Mouse (Mus musculus) liver, embryonic 12.5 days (tissue): ENCODE measurements around the gene Ppargc1a. TPM values are rescaled to one million over a fixed set of nuclear protein-coding genes. Genes with fewer than 3 reads are reported as not detected.
A peak's percentile ranks its signal among the peaks of the same experiment; 100 is the strongest.

Experiments
- ATAC-seq: fragments of 200-750 bp; cut with Nextera tagmentation; 2 replicates; pipeline ENCODE4 v1.8.0; 2017; ENCODE audit warnings: moderate number of reproducible peaks, mild to moderate bottlenecking, moderate library complexity
- H3K27ac ChIP-seq: fragments of 300-500 bp; sonication (generic); 2 replicates; pipeline ENCODE4 v1.5.1; 2016; ENCODE audit warnings: mild to moderate bottlenecking
- H3K27me3 ChIP-seq: fragments of 300-500 bp; sonication (generic); replicated peaks from 2 replicates; pipeline ENCODE4 v1.6.1; 2016; ENCODE audit warnings: mild to moderate bottlenecking, moderate library complexity
- H3K36me3 ChIP-seq: fragments of 300-500 bp; sonication (generic); 2 replicates; pipeline ENCODE4 v1.6.1; 2016; ENCODE audit warnings: mild to moderate bottlenecking, moderate library complexity
- H3K4me1 ChIP-seq: fragments of 300-500 bp; sonication (generic); 2 replicates; pipeline ENCODE4 v1.6.1; 2016
- H3K4me2 ChIP-seq: fragments of 300-500 bp; sonication (generic); 2 replicates; pipeline ENCODE4 v1.6.1; 2016; ENCODE audit warnings: mild to moderate bottlenecking, moderate library complexity
- H3K4me3 ChIP-seq: fragments of 300-500 bp; sonication (generic); 2 replicates; pipeline ENCODE4 v1.5.1; 2016; ENCODE audit warnings: mild to moderate bottlenecking, moderate library complexity
- H3K9ac ChIP-seq: fragments of 300-500 bp; sonication (generic); 2 replicates; pipeline ENCODE4 v1.6.1; 2016; ENCODE audit warnings: mild to moderate bottlenecking, moderate library complexity
- H3K9me3 ChIP-seq: fragments of 300-500 bp; sonication (generic); replicated peaks from 2 replicates; pipeline ENCODE4 v1.6.1; 2016; ENCODE audit warnings: mild to moderate bottlenecking, moderate library complexity
- WGBS: fragments of 180-500 bp; shearing (Covaris S2); methylation state at CpG from one replicate; pipeline ENCODE4 v1.1.7; 2016; ENCODE audit not compliant: insufficient replicate concordance; 5-methylcytosine and 5-hydroxymethylcytosine counted together
- polyA plus RNA-seq: library from polyadenylated mRNA; unstranded; fragments of >200 nt; fragmentation: Nextera tagmentation; extraction: Ambion mirVana; gene quantifications from 2 replicates; pipeline ENCODE4 v1.2.1, GENCODE M21; 2016

Gene Ppargc1a
- polyA plus RNA-seq, 1 experiment from 2014 or later, result 2.5 TPM

DNA sequence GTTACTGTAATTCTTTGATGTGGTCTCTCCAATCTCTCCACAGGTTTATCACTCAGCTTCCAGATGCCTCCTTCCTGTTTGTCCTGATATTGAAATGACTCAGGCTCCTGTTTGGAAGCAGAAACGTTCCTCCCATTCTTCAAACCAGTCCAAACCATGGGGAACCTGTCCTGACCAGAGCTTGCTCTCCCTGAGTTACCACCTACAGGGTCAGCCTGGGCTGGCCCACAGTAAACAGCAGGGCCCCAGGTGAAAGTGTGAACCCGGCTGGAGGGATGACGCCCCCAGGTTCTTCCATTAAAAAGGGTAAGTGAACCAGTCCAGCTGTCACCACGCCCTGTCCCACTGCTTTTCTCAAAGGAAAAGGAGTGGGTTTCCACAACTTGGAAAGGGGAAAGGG is 15.5 kb upstream of the Ppargc1a start:
- no peaks in the 10 kb centered on the region for H3K36me3 ChIP-seq
- no peak overlapping the region for H3K4me2 ChIP-seq
- no peak overlapping the region for H3K27ac ChIP-seq
- no peak overlapping the region for H3K4me3 ChIP-seq
- H3K9ac ChIP-seq, result no peak overlapping the region
- H3K9me3 ChIP-seq, result no peaks in the 10 kb centered on the region
- H3K27me3 ChIP-seq, result no peaks in the 10 kb centered on the region
- 0 out of 2 replicates have a peak, but pooled peaks cover 10% of the 10 kb centered on the region for H3K4me1 ChIP-seq
- ATAC-seq, result no peak
- 31% methylated on average over 4 of the region's 4 CpGs for WGBS

DNA sequence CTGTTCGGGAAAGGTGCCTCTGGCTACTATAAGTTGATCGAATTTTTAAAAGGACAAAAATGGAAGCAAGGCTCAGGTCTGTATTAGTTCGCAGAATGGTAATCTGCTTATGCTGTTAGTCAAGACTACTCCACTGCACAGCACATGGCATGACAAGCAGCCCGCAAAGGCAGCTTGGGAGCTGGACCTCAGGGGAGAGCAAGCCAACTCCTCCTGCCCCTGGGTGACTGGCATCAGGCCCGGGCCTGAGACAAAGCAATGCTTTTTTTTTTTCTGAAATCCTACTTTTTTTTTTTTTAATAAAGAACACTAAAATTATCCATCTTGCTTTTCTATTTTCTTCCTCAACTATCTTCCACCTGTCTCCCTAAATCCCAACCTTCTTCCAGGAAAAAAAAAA is 15.1 kb upstream of the Ppargc1a start:
- no peaks in the 10 kb centered on the region for H3K9me3 ChIP-seq
- H3K27ac ChIP-seq, result no peak overlapping the region
- H3K36me3 ChIP-seq, result no peaks in the 10 kb centered on the region
- H3K9ac ChIP-seq, result no peak overlapping the region
- no peak overlapping the region for H3K4me2 ChIP-seq
- ATAC-seq, result no peak
- WGBS, result 69% methylated on average over 5 of the region's 5 CpGs
- no peaks in the 10 kb centered on the region for H3K27me3 ChIP-seq
- H3K4me1 ChIP-seq, result 0 out of 2 replicates have a peak, but pooled peaks cover 10% of the 10 kb centered on the region
- H3K4me3 ChIP-seq, result no peak overlapping the region

DNA sequence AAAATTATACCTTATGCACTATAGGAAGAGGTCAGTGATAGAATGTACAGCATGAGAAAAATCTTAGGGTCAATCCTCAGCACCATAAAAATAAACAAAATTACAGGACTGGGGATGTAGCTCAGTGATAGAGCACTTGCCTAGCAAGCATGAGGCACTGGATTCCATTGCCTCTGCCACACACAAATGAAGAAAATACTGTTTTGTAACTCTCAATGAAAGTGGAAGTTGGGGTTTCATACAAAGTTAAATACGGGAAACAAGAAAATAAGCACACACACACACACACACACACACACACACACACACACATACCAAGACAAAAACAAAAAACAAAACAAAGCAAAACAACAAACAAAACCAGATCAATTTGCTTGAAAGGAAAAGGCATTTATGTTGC is 10.1 kb upstream of the Ppargc1a start:
- no peak overlapping the region for H3K9ac ChIP-seq
- ATAC-seq, result no peak
- no peak overlapping the region for H3K4me2 ChIP-seq
- no peaks in the 10 kb centered on the region for H3K9me3 ChIP-seq
- H3K4me3 ChIP-seq, result no peak overlapping the region
- 50% methylated on average over 1 of the region's 1 CpGs for WGBS
- no peaks in the 10 kb centered on the region for H3K4me1 ChIP-seq
- no peaks in the 10 kb centered on the region for H3K27me3 ChIP-seq
- no peaks in the 10 kb centered on the region for H3K36me3 ChIP-seq
- H3K27ac ChIP-seq, result no peak overlapping the region

DNA sequence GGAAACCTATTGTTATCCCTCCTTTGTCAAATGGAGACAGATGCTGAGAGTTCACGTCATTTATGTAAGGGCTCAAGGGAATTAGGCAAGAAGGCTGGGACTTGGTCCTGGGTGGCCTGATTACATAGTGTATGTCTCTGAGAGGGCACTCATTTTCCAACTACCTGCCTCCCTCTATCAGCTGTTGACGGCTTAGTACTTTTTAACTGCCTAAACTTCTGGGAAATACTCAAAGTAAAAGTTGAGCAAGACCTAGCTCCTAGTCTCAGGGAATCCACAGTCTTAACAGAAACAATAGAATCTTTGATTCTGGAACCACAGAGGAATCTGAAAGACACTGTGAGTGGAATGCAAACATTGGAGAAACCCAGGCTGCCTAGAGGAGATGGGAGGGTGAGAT is 6.2 kb upstream of the Ppargc1a start:
- Histone ChIP-seq H3K36me3 (no peaks in the 10 kb centered on the region), H3K9me3 (no peaks in the 10 kb centered on the region), H3K9ac (no peak overlapping the region), H3K27ac (no peak overlapping the region), H3K4me1 (no peaks in the 10 kb centered on the region), H3K4me2 (no peak overlapping the region), H3K27me3 (no peaks in the 10 kb centered on the region), H3K4me3 (no peak overlapping the region)
- 63% methylated on average over 2 of the region's 2 CpGs for WGBS
- ATAC-seq, result no peak

DNA sequence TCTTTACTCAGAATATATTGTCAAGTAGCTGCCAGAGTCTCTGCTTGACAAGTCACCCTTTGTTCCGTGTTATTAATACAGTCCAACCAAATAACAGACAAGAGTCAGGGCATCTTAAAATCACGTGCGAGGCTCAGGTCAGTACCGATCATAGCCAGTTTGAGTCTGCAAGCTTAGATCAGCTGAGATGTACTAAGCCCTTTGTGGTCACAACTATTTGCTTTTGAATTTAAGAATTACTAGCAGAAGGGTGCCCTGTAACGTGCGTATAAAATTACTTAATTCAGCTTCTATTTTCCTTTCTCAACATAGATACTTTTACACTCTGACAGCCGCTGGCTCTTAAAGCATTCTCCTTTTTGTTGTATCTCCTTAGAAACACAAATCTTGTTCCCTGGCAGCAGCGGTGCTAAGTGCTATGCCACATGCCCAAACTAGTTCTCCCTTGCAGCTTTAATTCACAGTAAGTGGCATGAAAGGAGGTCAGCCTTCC is 718 bp upstream of the Ppargc1a start:
- Histone ChIP-seq H3K4me2 (no peak overlapping the region), H3K9ac (no peak overlapping the region), H3K4me1 (no peaks in the 10 kb centered on the region), H3K9me3 (no peaks in the 10 kb centered on the region), H3K27ac (no peak overlapping the region), H3K36me3 (no peaks in the 10 kb centered on the region), H3K27me3 (no peaks in the 10 kb centered on the region), H3K4me3 (no peak overlapping the region)
- 68% methylated on average over 8 of the region's 8 CpGs for WGBS
- ATAC-seq, result no peak

DNA sequence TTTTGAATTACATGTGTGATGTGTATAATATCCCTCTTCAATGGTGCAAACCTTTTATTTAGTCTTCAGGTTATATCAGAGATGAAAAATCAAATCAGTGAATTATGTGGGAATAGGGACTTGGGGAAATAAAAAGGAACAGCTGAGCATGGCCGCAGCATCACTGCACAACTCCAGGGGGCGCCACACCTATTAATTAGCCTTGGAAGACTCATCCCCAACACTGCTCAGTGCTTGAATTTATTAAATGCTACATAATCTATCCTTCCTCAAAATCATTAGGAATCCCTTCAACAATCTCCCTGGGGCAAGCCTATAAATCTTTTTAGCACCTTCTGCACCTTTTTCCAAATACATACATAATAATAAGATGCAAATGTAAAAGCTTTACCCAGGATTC is 1.9 kb downstream of the Ppargc1a start:
- H3K27ac ChIP-seq, result no peak overlapping the region
- H3K4me3 ChIP-seq, result no peak overlapping the region
- no peaks in the 10 kb centered on the region for H3K9me3 ChIP-seq
- no peaks in the 10 kb centered on the region for H3K36me3 ChIP-seq
- H3K4me1 ChIP-seq, result no peaks in the 10 kb centered on the region
- no peaks in the 10 kb centered on the region for H3K27me3 ChIP-seq
- H3K9ac ChIP-seq, result no peak overlapping the region
- 52% methylated on average over 2 of the region's 2 CpGs for WGBS
- no peak for ATAC-seq
- H3K4me2 ChIP-seq, result no peak overlapping the region

DNA sequence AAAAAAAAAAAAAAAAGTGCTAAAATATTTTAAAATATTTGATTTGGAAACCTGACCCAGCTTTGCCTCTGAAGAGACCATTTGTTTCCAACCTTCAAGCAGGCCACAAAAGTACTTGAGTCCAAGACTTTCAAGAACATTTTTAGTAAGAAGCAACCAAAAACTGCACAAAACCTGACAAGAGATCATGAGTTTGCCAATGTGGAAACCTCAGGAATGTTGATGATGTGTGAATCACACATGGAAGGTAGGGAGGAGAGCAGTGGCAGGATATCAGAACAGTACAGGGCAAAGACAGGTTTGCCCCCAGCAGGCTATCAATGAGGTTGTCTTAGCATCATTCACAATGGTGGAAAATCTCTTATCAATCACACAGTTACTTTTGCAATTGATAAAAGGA is 2.5 kb downstream of the Ppargc1a start:
- no peak for ATAC-seq
- H3K4me1 ChIP-seq, result no peaks in the 10 kb centered on the region
- no peak overlapping the region for H3K9ac ChIP-seq
- H3K27ac ChIP-seq, result no peak overlapping the region
- no peaks in the 10 kb centered on the region for H3K27me3 ChIP-seq
- no peaks in the 10 kb centered on the region for H3K36me3 ChIP-seq
- H3K9me3 ChIP-seq, result no peaks in the 10 kb centered on the region
- H3K4me2 ChIP-seq, result no peak overlapping the region
- H3K4me3 ChIP-seq, result no peak overlapping the region

DNA sequence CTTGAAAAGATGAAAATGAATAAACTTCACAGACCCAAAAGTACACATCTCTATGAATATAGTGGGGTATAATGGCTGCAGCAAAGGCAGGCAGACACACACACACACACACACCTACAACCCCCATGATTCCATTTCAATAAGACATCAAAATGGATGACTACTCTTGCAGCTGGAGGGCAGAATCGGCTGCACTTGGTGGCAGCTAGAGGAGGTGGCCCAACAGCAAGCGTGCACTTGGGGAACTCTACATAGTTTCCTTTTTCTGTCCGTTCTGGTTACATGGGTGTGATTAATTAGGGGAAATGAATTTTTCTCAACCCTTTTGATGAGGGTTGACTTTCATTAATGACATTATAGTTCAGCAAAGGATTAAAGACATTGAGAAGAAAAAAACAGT is 4.0 kb downstream of the Ppargc1a start:
- Histone ChIP-seq H3K27ac (no peak overlapping the region), H3K9ac (no peak overlapping the region), H3K36me3 (no peaks in the 10 kb centered on the region), H3K9me3 (no peaks in the 10 kb centered on the region), H3K4me3 (no peak overlapping the region), H3K4me2 (no peak overlapping the region), H3K4me1 (no peaks in the 10 kb centered on the region), H3K27me3 (no peaks in the 10 kb centered on the region)
- 52% methylated on average over 3 of the region's 3 CpGs for WGBS
- ATAC-seq, result no peak

DNA sequence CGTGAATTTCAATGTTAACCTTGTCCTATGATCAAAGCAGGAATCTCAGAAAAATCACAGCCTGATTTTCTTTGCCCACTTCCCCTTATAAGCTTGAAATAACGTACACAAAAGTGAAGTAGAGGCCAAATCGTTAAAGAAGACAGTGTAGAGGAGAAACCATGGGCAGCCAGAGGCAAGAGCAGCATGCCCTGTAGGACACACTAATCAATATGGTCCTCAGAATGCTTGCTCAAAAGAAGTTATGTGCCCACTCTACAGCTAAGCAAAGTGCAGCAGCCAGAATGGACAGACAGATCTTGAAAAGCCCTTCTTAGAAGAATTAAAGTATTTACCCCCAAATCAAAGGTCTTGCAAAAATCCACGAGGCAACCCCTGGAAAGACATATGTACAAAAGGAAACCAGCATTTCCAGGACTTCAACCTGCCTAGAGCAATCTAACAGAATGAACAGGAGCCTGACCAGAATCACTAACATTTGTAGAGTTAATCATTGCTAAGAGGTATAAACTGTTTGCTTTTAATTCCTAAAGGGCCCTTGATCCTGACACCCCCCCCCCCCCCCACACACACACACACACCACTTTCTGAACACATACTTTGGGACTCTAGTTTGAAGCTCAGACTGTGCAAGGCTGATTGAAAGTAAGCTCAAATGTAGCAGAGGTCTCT is 9.8 kb downstream of the Ppargc1a start:
- peak; percentile 51 for ATAC-seq
- Histone ChIP-seq H3K4me1 (no peaks in the 10 kb centered on the region), H3K9ac (no peak overlapping the region), H3K4me2 (no peak overlapping the region), H3K4me3 (no peak overlapping the region), H3K27ac (0 out of 2 replicates have a peak overlapping the region, but pooled peaks have one; percentile 20), H3K9me3 (no peaks in the 10 kb centered on the region), H3K36me3 (no peaks in the 10 kb centered on the region), H3K27me3 (peaks cover 6% of the 10 kb centered on the region; the same call in 1 of the 2 replicates)
- WGBS, result 31% methylated on average over 4 of the region's 4 CpGs

DNA sequence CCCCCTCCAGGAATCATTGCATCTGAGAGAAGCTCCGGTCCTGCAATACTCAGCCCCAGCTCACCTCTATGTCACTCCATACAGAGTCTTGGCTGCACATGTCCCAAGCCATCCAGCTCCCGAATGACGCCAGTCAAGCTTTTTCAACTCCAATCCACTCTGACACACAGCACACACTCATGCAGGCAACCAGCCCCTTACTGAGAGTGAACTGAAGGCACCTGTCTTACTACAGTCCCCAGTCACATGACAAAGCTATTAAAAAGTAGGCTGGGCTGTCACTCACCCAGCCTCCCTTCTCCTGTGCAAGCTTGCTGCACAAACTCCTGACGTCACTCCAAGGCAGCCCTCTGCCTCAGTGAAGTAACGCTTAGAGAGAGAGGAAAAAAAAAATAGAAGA is 13.9 kb downstream of the Ppargc1a start:
- peaks cover 6% of the 10 kb centered on the region; the same call in 1 of the 2 replicates for H3K27me3 ChIP-seq
- H3K9ac ChIP-seq, result no peak overlapping the region
- ATAC-seq, result peak; percentile 57
- no peak overlapping the region for H3K27ac ChIP-seq
- H3K36me3 ChIP-seq, result no peaks in the 10 kb centered on the region
- WGBS, result 15% methylated on average over 5 of the region's 5 CpGs
- H3K9me3 ChIP-seq, result no peaks in the 10 kb centered on the region
- no peaks in the 10 kb centered on the region for H3K4me1 ChIP-seq
- H3K4me2 ChIP-seq, result peak overlapping the region; percentile 57
- H3K4me3 ChIP-seq, result peak overlapping the region; percentile 51

DNA sequence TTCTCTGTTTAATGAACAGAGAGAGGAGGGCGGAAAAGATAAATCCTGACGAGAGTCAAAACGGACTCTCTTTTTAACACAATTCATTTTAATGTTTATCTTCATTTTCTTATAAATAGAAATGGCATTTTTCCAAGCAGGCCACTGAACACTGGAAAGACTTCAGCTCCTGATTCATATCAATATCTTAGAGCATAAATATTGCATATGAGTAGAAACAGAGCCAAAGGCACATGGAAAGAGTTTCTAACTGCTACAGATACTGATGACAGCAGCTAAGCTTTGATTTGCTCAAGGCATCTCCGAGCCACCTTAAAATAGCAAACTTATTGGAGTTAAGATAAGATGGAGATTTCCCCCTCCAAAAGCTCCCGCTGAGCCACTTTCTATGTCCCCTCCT is 14.3 kb downstream of the Ppargc1a start:
- Histone ChIP-seq H3K9me3 (no peaks in the 10 kb centered on the region), H3K27me3 (peaks cover 6% of the 10 kb centered on the region; the same call in 1 of the 2 replicates), H3K4me1 (no peaks in the 10 kb centered on the region), H3K4me3 (peak overlapping the region; percentile 51), H3K36me3 (no peaks in the 10 kb centered on the region), H3K9ac (no peak overlapping the region), H3K27ac (no peak overlapping the region), H3K4me2 (peak overlapping the region; percentile 57)
- no peak for ATAC-seq
- 13% methylated on average over 5 of the region's 5 CpGs for WGBS

DNA sequence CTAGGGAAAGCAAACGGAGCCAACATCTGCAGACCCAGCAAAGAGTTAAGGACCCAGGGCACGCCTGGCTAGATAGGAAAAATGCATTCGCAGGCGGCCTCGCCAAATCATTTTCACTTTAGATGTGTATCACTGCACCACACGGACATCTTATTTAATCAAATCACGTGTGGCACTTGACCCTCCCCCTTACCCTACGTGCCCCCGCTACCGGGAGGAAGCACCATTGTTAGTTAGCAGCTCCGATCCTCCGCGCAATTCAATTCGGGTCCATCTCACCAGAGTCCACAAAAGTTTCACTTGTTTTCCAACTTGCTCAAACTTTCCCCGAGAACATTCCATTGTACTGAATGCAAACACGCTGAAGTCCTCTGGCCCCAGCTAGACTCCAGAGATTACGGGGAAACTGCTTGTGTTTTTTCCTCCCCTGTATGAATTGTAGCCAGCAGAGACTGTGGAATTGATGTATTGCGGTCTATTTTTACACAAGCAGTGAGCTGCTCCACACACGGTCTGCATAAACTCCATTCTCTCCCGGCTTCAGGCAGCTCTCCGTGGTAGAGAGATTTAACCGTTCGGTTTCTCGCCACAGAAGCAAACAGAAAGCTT is 14.9 kb downstream of the Ppargc1a start:
- 2% methylated on average over 24 of the region's 24 CpGs for WGBS
- H3K36me3 ChIP-seq, result no peaks in the 10 kb centered on the region
- H3K9ac ChIP-seq, result 0 out of 2 replicates have a peak overlapping the region, but pooled peaks have one; percentile 27
- H3K9me3 ChIP-seq, result no peaks in the 10 kb centered on the region
- peaks cover 6% of the 10 kb centered on the region; the same call in 1 of the 2 replicates for H3K27me3 ChIP-seq
- H3K4me2 ChIP-seq, result peak overlapping the region; percentile 57
- ATAC-seq, result peak; percentile 57; the same call in 1 of the 2 replicates
- H3K4me1 ChIP-seq, result no peaks in the 10 kb centered on the region
- H3K27ac ChIP-seq, result peak overlapping the region; percentile 36; the same call in 1 of the 2 replicates
- peak overlapping the region; percentile 51 for H3K4me3 ChIP-seq
